Mouse (Mus musculus) stomach, postnatal 0 days (tissue): Measurements from ENCODE around the gene Ccdc40.

Experiments
- CTCF ChIP-seq: IDR thresholded peaks from 2 replicates; pipeline ENCODE4 v1.5.1; 2016; ENCODE audit warnings: antibody characterized with exemption, low read depth, mild to moderate bottlenecking, moderate library complexity
- EP300 ChIP-seq: optimal IDR thresholded peaks from 2 replicates; pipeline ENCODE3; 2016; ENCODE audit warnings: antibody characterized with exemption

DNA sequence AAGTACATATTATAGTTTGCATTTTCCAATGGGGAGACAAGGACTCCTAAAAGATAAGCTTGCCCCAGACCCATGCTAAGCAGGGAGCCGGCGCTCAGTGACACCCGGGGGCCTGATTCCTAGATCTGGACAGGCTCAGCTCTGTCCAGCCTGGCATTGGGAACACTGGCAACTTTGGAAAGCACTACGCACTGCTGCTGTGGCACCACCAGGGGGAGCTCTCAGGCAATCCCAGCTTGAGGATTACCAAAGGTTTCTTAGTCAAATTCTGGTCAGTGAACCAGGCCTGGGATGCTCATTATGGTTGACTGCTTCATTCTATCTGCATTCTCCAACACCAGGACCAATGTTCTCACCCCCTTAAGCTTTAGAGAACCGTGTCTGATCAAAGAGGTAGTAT lies 21.8 kb upstream of the Ccdc40 start:
- peak; percentile 94 for TF ChIP-seq CTCF
- no peak for TF ChIP-seq EP300
